Mouse (Mus musculus) embryo, embryonic 9.5 days (tissue): ENCODE measurements at regions not wholly inside any gene's neighbourhood (a gene's known extent, or its start where the extent isn't known, plus 50 kb on each side); places are given as distances from the start of the nearest gene placed in this dataset.

Source experiments
- DNase-seq: peaks from one replicate; pipeline ENCODE4 v3.0.0-alpha.2; 2017; ENCODE audit errors: extremely low spot score

- DNase-seq, result peak; percentile 54
Observed at GRCm38 (mm10) chr3:128001924-128002501, 105.9 kb upstream of the Fam241a start.

GRCm38 (mm10) chr3:127995678-127996077, 99.6 kb upstream of the Fam241a start:
- DNase-seq, result no peak

GRCm38 (mm10) chr3:127987583-127987982, 91.5 kb upstream of the Fam241a start:
- no peak for DNase-seq

- no peak for DNase-seq
Observed at GRCm38 (mm10) chr3:127985165-127985564, 89.0 kb upstream of the Fam241a start.

GRCm38 (mm10) chr3:127977240-127977639, 81.1 kb upstream of the Fam241a start:
- DNase-seq, result no peak

- DNase-seq, result peak; percentile 69
Observed at GRCm38 (mm10) chr3:127970891-127971290, 74.8 kb upstream of the Fam241a start.

GRCm38 (mm10) chr3:127967170-127967569, 71.0 kb upstream of the Fam241a start:
- DNase-seq, result no peak

- DNase-seq, result no peak
Observed at GRCm38 (mm10) chr3:127966214-127966613, 70.1 kb upstream of the Fam241a start.

- DNase-seq, result no peak
Observed at GRCm38 (mm10) chr3:127958919-127959684, 63.0 kb upstream of the Fam241a start.

GRCm38 (mm10) chr3:127954856-127955255, 58.7 kb upstream of the Fam241a start:
- no peak for DNase-seq

- no peak for DNase-seq
Observed at GRCm38 (mm10) chr3:127953610-127954009, 57.5 kb upstream of the Fam241a start.

- peak; percentile 62 for DNase-seq
Observed at GRCm38 (mm10) chr3:127948898-127949620, 52.9 kb upstream of the Fam241a start.

GRCm38 (mm10) chr3:127948326-127948725, 52.2 kb upstream of the Fam241a start:
- DNase-seq, result no peak
